Mouse (Mus musculus): ENCODE results near the gene Hnrnpa0.

Gene Hnrnpa0

DNA sequence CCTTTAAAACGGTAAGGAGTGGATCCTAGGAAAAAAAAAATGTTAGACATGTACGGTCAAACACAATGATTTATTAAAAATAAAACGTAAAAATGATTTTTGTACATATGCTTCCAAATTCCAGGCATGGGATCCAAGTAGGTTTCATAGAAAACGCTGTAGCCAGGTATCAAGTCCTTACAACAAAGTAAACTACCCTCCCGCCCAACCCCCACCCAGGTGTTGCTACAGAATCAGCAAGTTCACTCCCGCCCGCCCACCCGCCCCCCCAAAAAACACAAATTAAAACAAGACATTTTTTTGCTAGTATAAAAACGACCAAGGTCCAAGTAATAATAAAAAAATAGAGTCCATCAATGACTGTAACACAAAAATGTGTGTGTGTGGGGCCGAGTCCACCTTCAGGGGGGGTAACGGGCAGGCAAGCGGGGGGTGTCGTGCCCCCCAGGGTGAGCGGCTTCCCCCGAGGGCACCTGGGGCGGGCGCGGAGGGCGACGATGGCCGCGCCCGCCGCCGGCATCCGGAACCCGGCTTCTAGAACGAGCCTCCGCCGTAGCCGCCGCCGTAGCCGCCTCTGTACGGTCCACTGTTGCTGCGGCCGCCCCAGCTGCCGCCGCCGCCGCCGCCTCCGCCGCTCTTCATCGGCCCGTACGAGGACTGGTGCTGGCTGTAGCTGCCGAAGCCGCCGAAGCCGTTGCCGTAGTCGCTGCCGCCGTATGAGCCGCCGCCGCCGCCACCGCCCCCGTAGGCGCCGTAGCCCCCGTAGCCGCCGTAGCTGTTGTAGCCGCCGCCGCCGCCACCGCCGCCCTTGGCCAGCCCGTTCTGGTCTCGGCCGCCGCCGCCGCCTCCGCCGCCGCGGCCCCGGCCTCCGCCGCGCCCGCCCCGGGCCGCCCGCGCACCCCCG, 1.2 kb downstream of the Hnrnpa0 start:
- no peak for DNase-seq

DNA sequence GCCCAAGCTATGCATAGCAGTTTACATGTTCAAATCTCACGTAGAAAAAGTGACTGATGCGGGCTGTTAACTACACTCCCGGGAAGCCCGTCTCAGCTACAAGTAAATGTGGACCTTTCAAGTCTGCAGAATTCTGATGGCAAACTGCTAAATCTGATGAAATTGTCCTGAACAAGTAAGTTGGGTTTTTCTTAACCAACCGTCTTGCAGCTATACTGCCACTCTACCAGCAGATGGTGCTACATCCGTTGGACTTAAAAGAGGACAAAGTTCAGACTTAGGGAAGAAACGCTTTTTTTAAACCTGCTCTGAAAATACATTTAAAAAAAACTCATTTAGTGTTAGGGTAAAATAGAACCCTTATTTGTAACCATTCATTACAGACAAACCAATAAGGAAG, 2.2 kb downstream of the Hnrnpa0 start:
- DNase-seq = peak; percentile 48

GRCm38 (mm10) chr13:58124989-58125388, 3.4 kb downstream of the Hnrnpa0 start:
- no peak for DNase-seq

DNA sequence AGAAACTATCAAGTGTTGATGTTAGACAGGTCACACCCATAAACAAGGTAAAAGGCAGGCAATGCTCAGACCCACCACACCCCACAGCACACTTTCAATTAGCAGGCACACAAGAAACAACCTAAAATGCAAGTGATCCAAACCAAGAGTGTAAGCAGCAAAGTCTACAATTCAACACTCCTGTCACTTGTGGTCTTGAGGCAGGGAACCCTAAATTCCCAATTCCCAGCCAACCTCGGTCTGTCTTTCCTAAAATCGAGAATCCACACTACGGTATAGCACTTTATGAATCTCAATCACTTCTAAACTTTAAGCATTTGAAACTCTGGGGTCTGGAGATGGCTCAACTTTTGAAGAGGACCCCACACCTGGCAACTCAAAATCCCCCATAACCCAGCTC, 4.1 kb downstream of the Hnrnpa0 start:
- no peak for DNase-seq

GRCm38 (mm10) chr13:58123381-58123780, 5.0 kb downstream of the Hnrnpa0 start:
- DNase-seq = peak; percentile 84

DNA sequence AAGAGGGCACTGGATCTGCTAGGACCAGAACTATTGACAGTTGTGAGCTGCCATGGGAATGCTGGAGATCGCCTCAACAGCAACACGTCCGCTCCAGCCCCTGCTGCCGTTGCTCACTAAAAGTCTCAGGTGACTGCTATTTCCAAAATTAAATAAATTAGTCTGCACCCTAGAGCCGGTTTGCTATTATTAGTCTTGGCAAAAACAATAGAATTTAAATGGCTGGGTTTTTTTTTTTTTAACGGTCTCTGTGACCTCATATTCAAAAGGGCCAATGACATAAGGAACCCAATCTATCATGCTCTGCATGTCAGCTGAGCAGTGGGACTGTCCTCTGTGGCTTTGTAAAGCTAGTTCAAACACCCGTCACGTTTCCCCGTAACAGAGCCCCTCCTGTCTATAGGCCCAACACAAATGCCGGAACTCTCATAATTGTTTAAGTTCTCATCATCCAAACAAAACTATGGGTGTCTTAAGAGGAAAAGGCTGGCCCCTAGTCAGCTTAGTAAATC, 5.5 kb downstream of the Hnrnpa0 start:
- peak; percentile 70 for DNase-seq

GRCm38 (mm10) chr13:58117318-58118017, 10.9 kb downstream of the Hnrnpa0 start:
- DNase-seq = peak; percentile 34

DNA sequence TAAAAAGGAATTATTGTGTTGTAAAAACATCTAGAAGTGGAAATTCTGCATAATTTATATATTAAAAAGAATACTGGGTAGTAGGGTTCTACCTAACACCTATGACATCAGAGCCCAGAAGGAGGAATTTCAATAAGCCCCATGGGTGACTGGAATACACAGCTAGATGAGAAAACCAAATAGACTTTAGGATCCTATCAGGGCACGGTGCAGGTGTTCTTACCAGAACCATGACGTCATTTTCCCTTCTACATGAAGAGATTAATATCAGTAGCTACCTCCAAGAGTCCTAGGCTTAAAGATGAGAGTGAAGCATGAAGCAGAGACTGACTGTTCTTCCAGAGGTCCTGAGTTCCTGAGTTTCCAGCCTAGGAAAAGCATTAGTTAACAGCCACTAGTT, 11.6 kb downstream of the Hnrnpa0 start:
- DNase-seq = no peak

- peak; percentile 59 for DNase-seq
Observed at GRCm38 (mm10) chr13:58115227-58115626, 13.1 kb downstream of the Hnrnpa0 start.

GRCm38 (mm10) chr13:58113061-58113900, 15.1 kb downstream of the Hnrnpa0 start, which contains the start of gene Klhl3:
Klhl3 (minus strand) TSS chr13:58113592.
- peak; percentile 53 for DNase-seq

- DNase-seq = no peak
Observed at GRCm38 (mm10) chr13:58112601-58113041, 15.7 kb downstream of the Hnrnpa0 start.

- DNase-seq = no peak
Observed at GRCm38 (mm10) chr13:58112191-58112590, 16.2 kb downstream of the Hnrnpa0 start.

GRCm38 (mm10) chr13:58111306-58111705, 17.1 kb downstream of the Hnrnpa0 start:
- DNase-seq = no peak

DNA sequence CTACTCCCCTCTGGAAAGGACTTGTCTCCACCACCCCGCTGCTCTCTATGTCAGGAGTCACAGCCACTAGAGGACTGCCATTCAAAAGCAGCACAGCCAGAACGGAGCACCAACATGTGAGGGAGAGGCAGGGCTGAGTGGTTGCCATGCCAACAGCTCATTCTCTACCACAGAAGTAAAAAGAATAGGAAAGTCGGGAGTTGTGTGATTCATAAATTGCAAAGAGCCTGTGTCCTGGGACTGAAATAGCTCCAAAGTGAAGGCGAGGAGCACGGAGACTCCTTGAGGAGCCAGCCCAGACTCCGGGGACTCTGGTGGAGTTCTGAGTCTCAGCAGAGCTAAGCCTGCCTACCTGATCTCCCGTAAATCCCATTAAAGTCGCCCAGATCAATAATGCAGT, 37.7 kb downstream of the Hnrnpa0 start:
- no peak for DNase-seq

DNA sequence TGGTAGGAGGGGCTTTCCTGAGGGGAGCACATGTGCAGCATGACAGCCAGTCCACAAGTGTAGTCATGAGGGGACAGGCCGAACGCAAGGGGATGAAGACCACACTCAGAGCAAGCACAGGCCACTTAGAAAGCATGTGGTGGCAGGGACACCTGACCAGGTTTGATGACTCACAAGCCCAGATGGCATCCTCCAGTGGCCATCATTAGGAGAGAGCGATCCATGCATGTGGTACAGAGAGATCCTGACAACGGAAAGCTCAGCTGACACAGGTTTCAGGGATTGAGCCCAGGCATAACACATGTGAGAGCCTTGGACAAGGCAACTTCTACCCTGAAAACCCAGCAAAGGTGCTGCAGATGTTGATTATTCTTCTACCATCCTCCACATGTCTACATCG, 44.0 kb downstream of the Hnrnpa0 start:
- DNase-seq = no peak

GRCm38 (mm10) chr13:58083521-58083920, 44.8 kb downstream of the Hnrnpa0 start:
- no peak for DNase-seq

DNA sequence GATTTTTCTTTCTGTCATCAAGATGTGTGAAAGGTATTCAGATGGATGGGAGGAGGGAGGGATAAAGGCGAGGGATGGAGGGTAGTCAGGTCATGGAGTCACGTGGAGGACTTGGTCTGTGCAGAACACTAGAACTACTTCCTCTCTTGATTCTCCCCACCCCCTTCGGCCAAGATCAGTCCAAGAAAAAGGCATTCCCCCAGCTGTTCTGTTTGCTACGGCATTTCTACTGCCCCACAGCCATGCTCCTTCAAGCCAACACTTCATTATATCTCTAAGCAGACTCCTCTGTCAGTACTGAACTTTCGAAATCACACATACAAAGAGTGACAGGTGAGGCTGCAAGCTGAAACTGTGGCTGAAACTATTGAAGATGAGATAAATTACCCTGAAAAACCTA, 45.3 kb downstream of the Hnrnpa0 start:
- no peak for DNase-seq

DNA sequence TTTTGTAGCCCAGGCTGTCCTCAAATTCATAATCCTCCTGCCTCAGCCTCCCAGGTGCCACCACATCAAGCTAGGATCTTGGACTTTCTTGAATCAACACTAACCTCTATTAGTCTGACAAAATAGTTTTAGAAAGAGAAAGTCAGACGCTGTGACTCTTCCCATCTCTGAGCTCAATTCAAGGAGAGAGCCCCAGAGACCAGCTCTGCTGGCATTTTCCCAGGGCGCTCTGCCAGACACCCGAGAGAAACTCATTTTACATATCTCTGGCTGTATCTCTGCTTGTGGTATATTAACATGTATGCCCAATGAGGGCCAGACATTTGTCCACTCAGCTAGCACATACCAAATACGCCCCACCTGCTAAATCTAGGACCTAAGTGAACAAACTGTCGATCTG, 50.0 kb downstream of the Hnrnpa0 start:
- no peak for DNase-seq

Measured in kidney, adult 11 months (tissue).